Mouse (Mus musculus) lung, postnatal 4 days (tissue): ENCODE data around the gene Yy2.

Experiments
- DNase-seq, 2 experiments: peaks; one replicate each; pipeline ENCODE4 v3.0.0; 2021

Gene Yy2

GRCm38 (mm10) chrX:157568840-157569239, at the start of gene Yy2:
Gene Yy2 (minus strand): TSS chrX:157568985.
- no peak for DNase-seq

- DNase-seq = peak in 1 of 2 experiments; percentile 21
These were observed 44.1 kb upstream of the Yy2 start for GRCm38 (mm10) chrX:157612894-157613293.

- DNase-seq = peak in 1 of 2 experiments; percentile 20
These were observed 32.7 kb upstream of the Yy2 start for GRCm38 (mm10) chrX:157601450-157601849.

GRCm38 (mm10) chrX:157598186-157598996, 29.6 kb upstream of the Yy2 start, which contains the start of gene Mbtps2:
Gene Mbtps2 (minus strand): TSS chrX:157598715.
- peak; percentile 74 to 78 for DNase-seq

GRCm38 (mm10) chrX:157597585-157598185, 28.9 kb upstream of the Yy2 start:
- DNase-seq = no peak

GRCm38 (mm10) chrX:157596802-157597201, 28.0 kb upstream of the Yy2 start:
- DNase-seq = no peak

- no peak for DNase-seq
These were observed 27.1 kb upstream of the Yy2 start for GRCm38 (mm10) chrX:157595927-157596326.

GRCm38 (mm10) chrX:157594606-157595005, 25.8 kb upstream of the Yy2 start:
- DNase-seq = no peak

GRCm38 (mm10) chrX:157587001-157587400, 18.2 kb upstream of the Yy2 start:
- DNase-seq = no peak

- no peak for DNase-seq
These were observed 17.6 kb upstream of the Yy2 start for GRCm38 (mm10) chrX:157586397-157586796.

GRCm38 (mm10) chrX:157579108-157579614, 10.4 kb upstream of the Yy2 start:
- DNase-seq = no peak

- no peak for DNase-seq
These were observed 5.9 kb upstream of the Yy2 start for GRCm38 (mm10) chrX:157574683-157575082.

GRCm38 (mm10) chrX:157563794-157564193, 5.0 kb downstream of the Yy2 start:
- peak in 1 of 2 experiments; percentile 14 for DNase-seq

- no peak for DNase-seq
These were observed 21.7 kb downstream of the Yy2 start for GRCm38 (mm10) chrX:157547082-157547481.
